Mouse (Mus musculus): ENCODE results near the gene Ssbp2. TPM values are rescaled to one million over a fixed set of nuclear protein-coding genes. Genes with fewer than 3 reads are reported as not detected.

The Ssbp2 gene
- polyA plus RNA-seq, 1 experiment from 2014 or later = 30.1 TPM

DNA sequence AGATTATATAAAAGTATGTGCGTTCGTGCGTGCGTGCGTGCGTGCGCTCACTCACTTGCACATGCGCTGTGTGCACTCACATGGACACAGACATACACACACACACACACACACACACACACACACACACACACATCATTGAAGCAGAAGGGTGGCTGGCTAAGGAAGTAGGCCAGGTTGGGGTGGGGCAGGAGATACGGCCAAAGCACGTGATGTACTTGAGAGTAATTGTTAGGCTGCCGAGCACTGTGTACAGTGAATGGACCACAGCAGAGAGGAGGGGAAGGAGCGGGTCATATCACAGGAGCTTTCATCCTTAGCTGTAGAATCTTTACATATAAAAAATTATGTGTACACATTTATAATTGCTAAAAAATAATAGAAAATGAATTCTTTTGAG, 66.0 kb downstream of the Ssbp2 start:
- Histone ChIP-seq H3K4me3 (ENCODE audit: low read depth, low read length) (no peak overlapping the region), H3K9ac (ENCODE audit: low read depth, low read length) (no peak overlapping the region), H3K4me1 (replicated peaks; ENCODE audit: control insufficient read depth, insufficient read depth, low read length) (no peaks in the 10 kb centered on the region), H3K4me2 (replicated peaks; ENCODE audit: low read depth) (no peak overlapping the region), H3K27me3 (replicated peaks; ENCODE audit: control insufficient read depth, insufficient read depth, low read length) (no peaks in the 10 kb centered on the region), H3K9me3 (ENCODE audit: control insufficient read depth) (no peaks in the 10 kb centered on the region), H3K27ac (ENCODE audit: low read depth, low read length) (no peak overlapping the region), H3K36me3 (ENCODE audit: control insufficient read depth, insufficient read depth) (no peaks in the 10 kb centered on the region)
- WGBS = 86% methylated on average over 12 of the region's 12 CpGs
- TF ChIP-seq CTCF (IDR thresholded peaks at IDR 0.05; ENCODE audit: low read depth) = no peak
- no peak for ATAC-seq

DNA sequence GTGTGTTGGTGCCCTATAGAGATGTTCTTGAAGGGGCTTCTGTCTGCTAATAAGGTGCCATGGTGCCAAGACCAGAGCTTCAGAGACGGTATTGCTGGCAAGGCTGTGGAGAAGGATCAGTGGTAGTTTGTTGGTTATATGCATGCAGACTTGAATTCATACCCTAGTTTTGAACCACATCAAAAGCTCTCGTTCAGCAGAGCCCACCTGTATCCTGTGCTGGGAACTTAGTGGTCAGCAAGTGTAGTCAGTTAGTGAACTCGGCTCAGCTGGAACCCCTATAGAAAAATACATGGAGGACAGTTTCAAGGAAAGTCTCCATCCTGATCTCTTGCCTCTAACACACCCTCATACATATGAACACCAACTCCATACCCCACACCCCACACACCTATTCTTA, 69.7 kb downstream of the Ssbp2 start:
- 93% methylated on average over 3 of the region's 3 CpGs for WGBS
- H3K27ac ChIP-seq (ENCODE audit: low read depth, low read length) = no peak overlapping the region
- ATAC-seq = no peak

DNA sequence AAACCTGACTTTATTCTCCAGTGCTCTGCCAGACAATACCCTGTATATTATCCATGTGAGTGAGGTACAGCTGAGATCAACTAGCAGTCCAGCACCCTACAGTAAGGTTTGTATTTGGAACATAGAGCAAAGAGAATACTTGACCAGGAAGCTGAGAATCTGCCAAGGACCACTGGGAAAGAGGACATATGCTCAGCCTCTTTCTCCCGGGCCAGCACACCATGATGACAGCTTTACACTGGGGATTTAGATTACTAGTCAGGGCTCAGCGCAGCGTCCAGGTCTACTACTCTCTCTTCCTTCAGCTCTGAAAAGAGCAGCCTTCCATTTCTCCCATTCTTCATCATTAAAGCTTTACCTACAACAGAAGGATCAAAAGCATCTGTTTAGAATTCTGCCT, 76.6 kb downstream of the Ssbp2 start:
- TF ChIP-seq CTCF (IDR thresholded peaks at IDR 0.05; ENCODE audit: low read depth) = no peak
- no peak for ATAC-seq
- H3K4me1 ChIP-seq (replicated peaks; ENCODE audit: control insufficient read depth, insufficient read depth, low read length) = no peaks in the 10 kb centered on the region
- H3K27ac ChIP-seq (ENCODE audit: low read depth, low read length) = no peak overlapping the region
- H3K9me3 ChIP-seq (ENCODE audit: control insufficient read depth) = no peaks in the 10 kb centered on the region
- WGBS = 79% methylated on average over 3 of the region's 3 CpGs
- H3K4me2 ChIP-seq (replicated peaks; ENCODE audit: low read depth) = no peak overlapping the region
- H3K27me3 ChIP-seq (replicated peaks; ENCODE audit: control insufficient read depth, insufficient read depth, low read length) = no peaks in the 10 kb centered on the region
- H3K36me3 ChIP-seq (ENCODE audit: control insufficient read depth, insufficient read depth) = no peaks in the 10 kb centered on the region
- H3K9ac ChIP-seq (ENCODE audit: low read depth, low read length) = no peak overlapping the region
- H3K4me3 ChIP-seq (ENCODE audit: low read depth, low read length) = no peak overlapping the region

More for the DNA sequence above, 69.7 kb downstream of the Ssbp2 start:
- Histone ChIP-seq H3K36me3 (ENCODE audit: control insufficient read depth, insufficient read depth) (no peaks in the 10 kb centered on the region), H3K27me3 (replicated peaks; ENCODE audit: control insufficient read depth, insufficient read depth, low read length) (no peaks in the 10 kb centered on the region), H3K4me3 (ENCODE audit: low read depth, low read length) (no peak overlapping the region), H3K4me1 (replicated peaks; ENCODE audit: control insufficient read depth, insufficient read depth, low read length) (no peaks in the 10 kb centered on the region), H3K4me2 (replicated peaks; ENCODE audit: low read depth) (no peak overlapping the region), H3K9me3 (ENCODE audit: control insufficient read depth) (no peaks in the 10 kb centered on the region), H3K9ac (ENCODE audit: low read depth, low read length) (no peak overlapping the region)
- TF ChIP-seq CTCF (IDR thresholded peaks at IDR 0.05; ENCODE audit: low read depth) = no peak

- peaks cover 3% of the 10 kb centered on the region; the same call in 1 of the 2 replicates for H3K4me1 ChIP-seq (replicated peaks; ENCODE audit: control insufficient read depth, insufficient read depth, low read length)
- TF ChIP-seq CTCF (IDR thresholded peaks at IDR 0.05; ENCODE audit: low read depth) = no peak
- 93% methylated on average over 2 of the region's 2 CpGs for WGBS
- H3K4me2 ChIP-seq (replicated peaks; ENCODE audit: low read depth) = no peak overlapping the region
- no peak for ATAC-seq
- no peak overlapping the region for H3K9ac ChIP-seq (ENCODE audit: low read depth, low read length)
- H3K27ac ChIP-seq (ENCODE audit: low read depth, low read length) = no peak overlapping the region
- no peaks in the 10 kb centered on the region for H3K27me3 ChIP-seq (replicated peaks; ENCODE audit: control insufficient read depth, insufficient read depth, low read length)
- H3K36me3 ChIP-seq (ENCODE audit: control insufficient read depth, insufficient read depth) = no peaks in the 10 kb centered on the region
- H3K4me3 ChIP-seq (ENCODE audit: low read depth, low read length) = no peak overlapping the region
- no peaks in the 10 kb centered on the region for H3K9me3 ChIP-seq (ENCODE audit: control insufficient read depth)
Measured at GRCm38 (mm10) chr13:91540145-91541068, 80.3 kb downstream of the Ssbp2 start.

- peaks cover 3% of the 10 kb centered on the region; the same call in 1 of the 2 replicates for H3K4me1 ChIP-seq (replicated peaks; ENCODE audit: control insufficient read depth, insufficient read depth, low read length)
- H3K4me2 ChIP-seq (replicated peaks; ENCODE audit: low read depth) = no peak overlapping the region
- 81% methylated on average over 6 of the region's 6 CpGs for WGBS
- no peak overlapping the region for H3K27ac ChIP-seq (ENCODE audit: low read depth, low read length)
- no peak overlapping the region for H3K4me3 ChIP-seq (ENCODE audit: low read depth, low read length)
- no peak for ATAC-seq
- H3K27me3 ChIP-seq (replicated peaks; ENCODE audit: control insufficient read depth, insufficient read depth, low read length) = no peaks in the 10 kb centered on the region
- H3K9me3 ChIP-seq (ENCODE audit: control insufficient read depth) = no peaks in the 10 kb centered on the region
- TF ChIP-seq CTCF (IDR thresholded peaks at IDR 0.05; ENCODE audit: low read depth) = no peak
- no peak overlapping the region for H3K9ac ChIP-seq (ENCODE audit: low read depth, low read length)
- no peaks in the 10 kb centered on the region for H3K36me3 ChIP-seq (ENCODE audit: control insufficient read depth, insufficient read depth)
Measured at GRCm38 (mm10) chr13:91541069-91541429, 81.0 kb downstream of the Ssbp2 start.

- peaks cover 3% of the 10 kb centered on the region; the same call in 1 of the 2 replicates for H3K4me1 ChIP-seq (replicated peaks; ENCODE audit: control insufficient read depth, insufficient read depth, low read length)
- no peaks in the 10 kb centered on the region for H3K36me3 ChIP-seq (ENCODE audit: control insufficient read depth, insufficient read depth)
- no peaks in the 10 kb centered on the region for H3K27me3 ChIP-seq (replicated peaks; ENCODE audit: control insufficient read depth, insufficient read depth, low read length)
- no peaks in the 10 kb centered on the region for H3K9me3 ChIP-seq (ENCODE audit: control insufficient read depth)
- 77% methylated on average over 5 of the region's 5 CpGs for WGBS
- no peak overlapping the region for H3K9ac ChIP-seq (ENCODE audit: low read depth, low read length)
- no peak for ATAC-seq
- H3K27ac ChIP-seq (ENCODE audit: low read depth, low read length) = no peak overlapping the region
- H3K4me3 ChIP-seq (ENCODE audit: low read depth, low read length) = no peak overlapping the region
- no peak overlapping the region for H3K4me2 ChIP-seq (replicated peaks; ENCODE audit: low read depth)
- TF ChIP-seq CTCF (IDR thresholded peaks at IDR 0.05; ENCODE audit: low read depth) = no peak
Measured at GRCm38 (mm10) chr13:91543555-91543954, 83.5 kb downstream of the Ssbp2 start.
